Mouse (Mus musculus): ENCODE results near the gene Fblim1. TPM values are rescaled to one million over a fixed set of nuclear protein-coding genes. Genes with fewer than 3 reads are reported as not detected.

Fblim1 gene
- total RNA-seq (2022): 1 to 10 TPM in 2 of 4 experiments, under 1 TPM in 2; 0.39 to 4.4 (median 1.9) TPM

- no peak for DNase-seq (ENCODE audit: low spot score in 2 of 2)
Observed at GRCm38 (mm10) chr4:141605861-141606260, at the start of gene Fblim1. Fblim1 (minus strand) TSS chr4:141606096.

GRCm38 (mm10) chr4:141654509-141654908 lies 48.6 kb upstream of the Fblim1 start:
- DNase-seq (ENCODE audit: low spot score in 2 of 2): no peak

- no peak for DNase-seq (ENCODE audit: low spot score in 2 of 2)
Observed at GRCm38 (mm10) chr4:141653813-141654212, 47.9 kb upstream of the Fblim1 start.

GRCm38 (mm10) chr4:141653044-141653443 lies 47.1 kb upstream of the Fblim1 start:
- DNase-seq (ENCODE audit: low spot score in 2 of 2): no peak

GRCm38 (mm10) chr4:141651944-141652343 lies 46.0 kb upstream of the Fblim1 start:
- no peak for DNase-seq (ENCODE audit: low spot score in 2 of 2)

GRCm38 (mm10) chr4:141651286-141651685 lies 45.4 kb upstream of the Fblim1 start:
- DNase-seq (ENCODE audit: low spot score in 2 of 2): no peak

GRCm38 (mm10) chr4:141649244-141649643 lies 43.3 kb upstream of the Fblim1 start:
- no peak for DNase-seq (ENCODE audit: low spot score in 2 of 2)

- DNase-seq (ENCODE audit: low spot score in 2 of 2): no peak
Observed at GRCm38 (mm10) chr4:141648262-141648661, 42.4 kb upstream of the Fblim1 start.

GRCm38 (mm10) chr4:141647187-141647586 lies 41.3 kb upstream of the Fblim1 start:
- no peak for DNase-seq (ENCODE audit: low spot score in 2 of 2)

GRCm38 (mm10) chr4:141645988-141646387 lies 40.1 kb upstream of the Fblim1 start:
- DNase-seq (ENCODE audit: low spot score in 2 of 2): no peak

GRCm38 (mm10) chr4:141643118-141643855 lies 37.4 kb upstream of the Fblim1 start:
- peak; percentile 55 to 61 for DNase-seq (ENCODE audit: low spot score in 2 of 2)

- no peak for DNase-seq (ENCODE audit: low spot score in 2 of 2)
Observed at GRCm38 (mm10) chr4:141641961-141642811, 36.3 kb upstream of the Fblim1 start.

GRCm38 (mm10) chr4:141641353-141641771 lies 35.5 kb upstream of the Fblim1 start:
- no peak for DNase-seq (ENCODE audit: low spot score in 2 of 2)

GRCm38 (mm10) chr4:141639474-141639873 lies 33.6 kb upstream of the Fblim1 start:
- no peak for DNase-seq (ENCODE audit: low spot score in 2 of 2)

GRCm38 (mm10) chr4:141636693-141637092 lies 30.8 kb upstream of the Fblim1 start:
- no peak for DNase-seq (ENCODE audit: low spot score in 2 of 2)

GRCm38 (mm10) chr4:141635991-141636390 lies 30.1 kb upstream of the Fblim1 start:
- no peak for DNase-seq (ENCODE audit: low spot score in 2 of 2)

- no peak for DNase-seq (ENCODE audit: low spot score in 2 of 2)
Observed at GRCm38 (mm10) chr4:141632111-141632873, 26.4 kb upstream of the Fblim1 start.

- DNase-seq (ENCODE audit: low spot score in 2 of 2): no peak
Observed at GRCm38 (mm10) chr4:141631250-141631649, 25.4 kb upstream of the Fblim1 start.

GRCm38 (mm10) chr4:141630021-141630420 lies 24.1 kb upstream of the Fblim1 start:
- no peak for DNase-seq (ENCODE audit: low spot score in 2 of 2)

GRCm38 (mm10) chr4:141628661-141629060 lies 22.8 kb upstream of the Fblim1 start:
- DNase-seq (ENCODE audit: low spot score in 2 of 2): no peak

- DNase-seq (ENCODE audit: low spot score in 2 of 2): no peak
Observed at GRCm38 (mm10) chr4:141627502-141627901, 21.6 kb upstream of the Fblim1 start.
